Mouse (Mus musculus): ENCODE measurements at regions not wholly inside any gene's neighbourhood (a gene's known extent, or its start where the extent isn't known, plus 50 kb on each side); places are given as distances from the start of the nearest gene placed in this dataset.

GRCm38 (mm10) chr19:56076128-56076527 is 210.8 kb upstream of the Habp2 start:
- no peak for TF ChIP-seq CTCF (IDR thresholded peaks at IDR 0.05; ENCODE audit: low read depth)
- no peak for TF ChIP-seq EP300 (IDR thresholded peaks at IDR 0.05; ENCODE audit: low read depth)

All from heart, postnatal 0 days (tissue).